Mouse (Mus musculus) lung, adult 2 months (tissue): ENCODE measurements around the gene P2ry12.

ENCODE experiments used
- CTCF ChIP-seq: fragments of 200-500 bp; IDR thresholded peaks from 2 replicates; pipeline ENCODE4 v1.5.1; 2011; ENCODE audit warnings: mild to moderate bottlenecking, low read length, control low read depth; ENCODE audit not compliant: insufficient read depth
- POLR2A ChIP-seq: fragments of 200-500 bp; IDR thresholded peaks from 2 replicates; pipeline ENCODE4 v1.6.1; 2011; ENCODE audit warnings: low read depth, mild to moderate bottlenecking, control low read depth, low read length, borderline replicate concordance; ENCODE audit errors: extremely low read depth

DNA sequence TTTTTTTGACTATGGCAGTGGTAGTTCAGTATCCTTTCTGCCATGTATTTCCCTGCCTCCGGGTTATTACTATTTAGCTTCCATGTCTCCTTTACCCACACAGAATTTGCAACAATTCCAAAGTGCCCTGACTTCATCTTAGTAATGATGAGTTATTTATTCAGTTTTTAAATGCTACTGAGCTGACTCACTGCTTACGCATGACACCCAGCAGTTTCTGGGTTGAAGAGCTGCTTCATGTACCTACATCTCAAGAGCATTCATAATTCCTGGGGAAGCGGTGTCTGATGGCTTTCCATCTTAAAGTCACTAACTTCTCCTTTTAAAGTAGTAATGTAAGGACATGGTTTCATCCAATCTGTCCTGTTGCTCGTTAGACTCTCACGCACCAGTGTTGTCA is 42.3 kb upstream of the P2ry12 start:
- no peak for TF ChIP-seq CTCF
- TF ChIP-seq POLR2A: no peak
